Mouse (Mus musculus) neutrophil, adult 5-6 weeks (primary cell): ENCODE data around the gene Spx. TPM values are rescaled to one million over a fixed set of nuclear protein-coding genes. Genes with fewer than 3 reads are reported as not detected.

Experiments used
- ATAC-seq: fragments of 151-379, 151-347 bp; 2 replicates; pipeline ENCODE4 v1.8.0; 2017; ENCODE audit warnings: mild to moderate bottlenecking, moderate TSS enrichment; ENCODE audit not compliant: insufficient number of reproducible peaks, poor library complexity, low FRiP score, severe bottlenecking; ENCODE audit errors: extremely low read depth
- total RNA-seq: library from RNA; stranded (forward); fragments of 200-1000 nt; gene quantifications from 2 replicates; pipeline ENCODE4 v1.2.3, GENCODE M21; 2017

Spx gene
- total RNA-seq: 3.1 TPM in 1 of 2 replicates, not detected in the other

- ATAC-seq: no peak
Observed at GRCm38 (mm10) chr6:142412906-142413491, at the start of gene Spx. TSS of gene Spx (plus strand) at chr6:142413441.

GRCm38 (mm10) chr6:142365742-142366472 lies 47.3 kb upstream of the Spx start:
- ATAC-seq: no peak

- ATAC-seq: no peak
Observed at GRCm38 (mm10) chr6:142366473-142367018, 46.7 kb upstream of the Spx start.

- ATAC-seq: no peak
Observed at GRCm38 (mm10) chr6:142367565-142367964, 45.7 kb upstream of the Spx start.

- no peak for ATAC-seq
Observed at GRCm38 (mm10) chr6:142369568-142369967, 43.7 kb upstream of the Spx start.

GRCm38 (mm10) chr6:142377081-142377480 lies 36.2 kb upstream of the Spx start:
- ATAC-seq: no peak

- ATAC-seq: no peak
Observed at GRCm38 (mm10) chr6:142378576-142379330, 34.5 kb upstream of the Spx start.

- no peak for ATAC-seq
Observed at GRCm38 (mm10) chr6:142379961-142380360, 33.3 kb upstream of the Spx start.

GRCm38 (mm10) chr6:142381615-142382014 lies 31.6 kb upstream of the Spx start:
- ATAC-seq: no peak

- no peak for ATAC-seq
Observed at GRCm38 (mm10) chr6:142384521-142384920, 28.7 kb upstream of the Spx start.

GRCm38 (mm10) chr6:142386285-142387010 lies 26.8 kb upstream of the Spx start:
- no peak for ATAC-seq

- peak; percentile 100 for ATAC-seq
Observed at GRCm38 (mm10) chr6:142387011-142387754, 26.1 kb upstream of the Spx start, which contains the start of the genes Recql and Golt1b. TSS of gene Recql (minus strand) at chr6:142387087. TSS of gene Golt1b (plus strand) at chr6:142387221.

- ATAC-seq: no peak
Observed at GRCm38 (mm10) chr6:142387755-142388271, 25.4 kb upstream of the Spx start.

GRCm38 (mm10) chr6:142389101-142389500 lies 24.1 kb upstream of the Spx start:
- ATAC-seq: no peak

- no peak for ATAC-seq
Observed at GRCm38 (mm10) chr6:142392312-142392711, 20.9 kb upstream of the Spx start.

- no peak for ATAC-seq
Observed at GRCm38 (mm10) chr6:142394669-142395068, 18.6 kb upstream of the Spx start.

- ATAC-seq: no peak
Observed at GRCm38 (mm10) chr6:142395756-142396155, 17.5 kb upstream of the Spx start.

- ATAC-seq: no peak
Observed at GRCm38 (mm10) chr6:142411140-142411539, 2.1 kb upstream of the Spx start.
